Mouse (Mus musculus) G1E (cell line): ENCODE measurements around the gene Pou2f2.

Experiments
- CTCF ChIP-seq: IDR thresholded peaks from 2 replicates; pipeline ENCODE4 v1.5.1; 2012; ENCODE audit warnings: low read depth, low read length, inconsistent platforms, mixed read lengths
- GATA2 ChIP-seq: IDR thresholded peaks from 2 replicates; pipeline ENCODE4 v1.6.1; 2012; ENCODE audit warnings: low read depth, low read length, inconsistent platforms, borderline replicate concordance
- POLR2AphosphoS5 ChIP-seq: IDR thresholded peaks from 2 replicates; pipeline ENCODE4 v1.6.1; 2012; ENCODE audit warnings: low read depth, low read length, inconsistent platforms; ENCODE audit not compliant: insufficient replicate concordance

- TF ChIP-seq CTCF = no peak
- no peak for TF ChIP-seq POLR2AphosphoS5
- TF ChIP-seq GATA2 = no peak
Measured at GRCm38 (mm10) chr7:25150151-25150663, 29.3 kb downstream of the Pou2f2 start.
